Mouse (Mus musculus) lung, embryonic 15.5 days (tissue): ENCODE measurements around the gene Ddhd1. TPM values are rescaled to one million over a fixed set of nuclear protein-coding genes. Genes with fewer than 3 reads are reported as not detected.

Experiments used
- ATAC-seq: fragments of 200-750 bp; cut with Nextera tagmentation; 2 replicates; pipeline ENCODE4 v1.8.0; 2017; ENCODE audit warnings: moderate number of reproducible peaks, borderline replicate concordance; ENCODE audit not compliant: low FRiP score, low TSS enrichment; ENCODE audit errors: extremely low read depth
- H3K27ac ChIP-seq: fragments of 300-500 bp; sonication (generic); 2 replicates; pipeline ENCODE4 v1.5.1; 2015; ENCODE audit warnings: moderate library complexity, mild to moderate bottlenecking, inconsistent platforms
- H3K27me3 ChIP-seq: fragments of 300-500 bp; sonication (generic); 2 replicates; pipeline ENCODE4 v1.6.1; 2015; ENCODE audit warnings: inconsistent platforms
- H3K36me3 ChIP-seq: fragments of 300-500 bp; sonication (generic); 2 replicates; pipeline ENCODE4 v1.6.1; 2015; ENCODE audit warnings: inconsistent platforms
- H3K4me1 ChIP-seq: fragments of 300-500 bp; sonication (generic); 2 replicates; pipeline ENCODE4 v1.6.1; 2015; ENCODE audit warnings: inconsistent platforms
- H3K4me2 ChIP-seq: fragments of 300-500 bp; sonication (generic); 2 replicates; pipeline ENCODE4 v1.6.1; 2015; ENCODE audit warnings: inconsistent platforms, mild to moderate bottlenecking, moderate library complexity
- H3K4me3 ChIP-seq: fragments of 300-500 bp; sonication (generic); 2 replicates; pipeline ENCODE4 v1.5.1; 2015; ENCODE audit warnings: mild to moderate bottlenecking, inconsistent platforms
- H3K9ac ChIP-seq: fragments of 300-500 bp; sonication (generic); 2 replicates; pipeline ENCODE4 v1.6.1; 2015; ENCODE audit warnings: inconsistent platforms
- H3K9me3 ChIP-seq: fragments of 300-500 bp; sonication (generic); 2 replicates; pipeline ENCODE4 v1.6.1; 2016; ENCODE audit warnings: inconsistent platforms
- WGBS: fragments of 180-500 bp; shearing (Covaris S2); methylation state at CpG from one replicate; pipeline ENCODE4 v1.1.7; 2015; 5-methylcytosine and 5-hydroxymethylcytosine counted together
- polyA plus RNA-seq: library from polyadenylated mRNA; unstranded; fragments of >200 nt; fragmentation: Nextera tagmentation; extraction: Ambion mirVana; gene quantifications from 2 replicates; pipeline ENCODE4 v1.2.1, GENCODE M21; 2015

Gene Ddhd1
- polyA plus RNA-seq, 1 experiment from 2014 or later = 4.9 TPM

DNA sequence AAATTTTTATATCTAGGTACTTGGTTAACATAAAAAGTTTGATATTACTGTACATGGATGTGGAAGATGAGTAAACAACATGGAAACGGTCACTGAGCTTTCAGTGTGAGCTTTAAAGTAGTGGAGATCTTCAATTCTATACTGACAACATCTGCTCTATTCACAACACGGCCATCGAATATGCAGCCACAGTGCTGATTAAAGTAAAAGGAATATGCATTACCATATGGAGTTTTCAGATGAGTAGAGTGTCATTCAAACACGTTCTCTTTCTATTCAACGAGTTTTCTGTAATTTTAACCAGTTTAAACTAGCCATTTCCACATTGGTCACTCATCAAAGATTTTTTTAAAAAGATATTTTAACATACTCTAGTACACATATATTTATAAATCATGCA lies 15.1 kb downstream of the Ddhd1 start:
- WGBS = 82% methylated on average over 5 of the region's 5 CpGs
- Histone ChIP-seq H3K27ac (no peak overlapping the region), H3K9ac (no peak overlapping the region), H3K4me2 (no peak overlapping the region), H3K9me3 (no peaks in the 10 kb centered on the region), H3K4me1 (no peaks in the 10 kb centered on the region), H3K27me3 (no peaks in the 10 kb centered on the region), H3K36me3 (no peaks in the 10 kb centered on the region), H3K4me3 (no peak overlapping the region)
- no peak for ATAC-seq

DNA sequence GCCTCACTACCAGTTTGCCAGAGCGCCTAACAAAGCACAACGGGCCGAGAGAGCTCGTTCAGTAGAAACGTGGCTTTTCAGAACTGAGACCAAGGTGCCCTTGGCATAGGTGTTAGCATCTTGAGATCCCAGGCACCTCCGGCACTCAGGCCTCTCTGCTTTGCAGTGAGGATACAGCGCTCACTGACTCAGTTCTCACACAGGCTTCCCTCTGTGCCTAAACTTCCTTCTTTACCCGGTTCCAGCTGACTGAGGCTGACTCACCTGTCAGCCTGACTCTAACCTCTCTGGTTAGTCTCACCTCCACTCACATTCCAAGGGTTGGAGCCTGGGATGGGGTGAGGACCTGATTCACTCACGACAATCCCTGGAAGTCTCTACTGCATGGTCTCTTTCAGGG lies 15.7 kb downstream of the Ddhd1 start:
- no peak for ATAC-seq
- Histone ChIP-seq H3K27ac (no peak overlapping the region), H3K36me3 (no peaks in the 10 kb centered on the region), H3K4me3 (no peak overlapping the region), H3K4me2 (no peak overlapping the region), H3K9ac (no peak overlapping the region), H3K27me3 (no peaks in the 10 kb centered on the region), H3K9me3 (no peaks in the 10 kb centered on the region), H3K4me1 (no peaks in the 10 kb centered on the region)
- WGBS = 65% methylated on average over 9 of the region's 9 CpGs

DNA sequence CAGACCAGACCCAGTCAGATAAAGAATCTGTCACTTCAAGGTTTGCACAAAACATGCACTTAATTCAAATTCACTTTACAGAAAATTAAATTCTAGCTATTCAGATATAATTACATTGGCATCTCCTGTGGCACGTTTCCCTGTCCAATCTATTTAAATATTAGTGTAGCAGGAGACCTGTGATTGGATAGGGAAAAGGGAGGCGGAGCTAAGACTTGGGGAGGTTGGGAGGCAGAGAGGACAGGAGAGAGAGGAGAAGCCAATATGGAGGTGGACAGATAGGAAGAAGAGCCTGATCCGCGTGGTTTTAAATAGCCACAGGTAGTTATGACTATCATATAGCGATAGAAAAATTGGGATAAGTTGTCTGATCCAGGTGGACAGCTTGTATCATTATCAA lies 19.2 kb downstream of the Ddhd1 start:
- Histone ChIP-seq H3K4me1 (no peaks in the 10 kb centered on the region), H3K4me3 (no peak overlapping the region), H3K27ac (no peak overlapping the region), H3K27me3 (no peaks in the 10 kb centered on the region), H3K4me2 (no peak overlapping the region), H3K36me3 (no peaks in the 10 kb centered on the region), H3K9me3 (no peaks in the 10 kb centered on the region), H3K9ac (no peak overlapping the region)
- ATAC-seq = no peak
- WGBS = 65% methylated on average over 5 of the region's 5 CpGs

DNA sequence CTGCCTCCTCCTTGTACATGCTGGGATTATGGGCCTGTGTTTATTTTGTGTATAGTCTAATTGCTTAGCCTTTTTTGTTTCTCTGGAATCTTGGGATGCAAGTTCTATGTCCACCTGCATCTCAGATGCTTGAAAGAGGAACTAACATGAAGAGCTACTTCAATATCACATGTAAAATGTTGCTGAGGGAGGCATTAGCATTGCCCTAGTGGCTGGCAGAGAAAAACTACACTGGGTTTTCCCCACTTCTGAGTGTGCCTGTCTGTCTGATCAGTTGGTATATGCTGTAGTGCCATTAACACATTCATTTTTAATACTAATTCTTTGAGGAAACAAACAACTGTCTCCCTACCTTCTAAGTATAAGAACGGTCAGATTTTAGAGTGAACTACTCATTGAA lies 22.4 kb downstream of the Ddhd1 start:
- WGBS = 97% methylated on average over 1 of the region's 1 CpGs
- H3K9ac ChIP-seq = no peak overlapping the region
- no peak overlapping the region for H3K4me3 ChIP-seq
- no peak overlapping the region for H3K4me2 ChIP-seq
- no peaks in the 10 kb centered on the region for H3K27me3 ChIP-seq
- H3K9me3 ChIP-seq = no peaks in the 10 kb centered on the region
- no peaks in the 10 kb centered on the region for H3K36me3 ChIP-seq
- H3K4me1 ChIP-seq = no peaks in the 10 kb centered on the region
- no peak for ATAC-seq
- no peak overlapping the region for H3K27ac ChIP-seq

DNA sequence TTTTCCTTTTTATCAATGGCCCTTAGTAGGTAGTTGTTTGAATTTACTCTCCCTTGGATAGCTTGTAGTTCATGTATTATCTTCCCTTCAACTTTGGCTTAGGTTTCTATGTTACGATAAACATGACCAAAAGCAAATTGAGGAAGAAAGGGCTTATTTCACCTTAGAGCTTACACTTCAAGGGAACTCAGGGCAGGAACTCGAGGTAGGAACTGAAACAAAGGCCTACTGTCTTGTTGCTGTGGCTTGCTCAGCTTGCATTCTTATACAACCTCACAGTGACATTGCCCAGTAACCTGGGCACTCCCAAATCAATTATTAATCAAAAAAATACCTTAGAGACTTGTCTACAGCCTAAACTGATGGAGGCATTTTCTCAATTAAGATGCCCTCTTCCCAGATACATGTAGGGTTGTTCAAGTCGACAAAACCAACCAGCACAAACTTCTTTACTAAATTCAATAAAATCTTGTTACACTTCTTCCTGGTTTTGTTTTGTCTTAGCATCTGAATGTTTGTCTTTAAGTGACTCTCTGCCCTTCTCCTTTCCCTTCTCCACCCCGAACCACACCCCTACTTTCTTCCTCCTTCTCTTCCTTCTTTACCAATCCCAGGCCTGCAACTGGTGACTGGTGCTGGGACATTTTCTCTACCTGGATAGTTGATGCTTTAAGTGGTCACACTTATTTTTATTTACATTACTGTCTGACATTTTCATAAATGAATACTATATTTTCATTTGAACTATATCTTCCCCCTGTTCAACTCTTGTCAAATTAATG lies 25.0 kb downstream of the Ddhd1 start:
- no peak for ATAC-seq
- Histone ChIP-seq H3K27ac (no peak overlapping the region), H3K9me3 (no peaks in the 10 kb centered on the region), H3K4me2 (no peak overlapping the region), H3K4me1 (no peaks in the 10 kb centered on the region), H3K9ac (no peak overlapping the region), H3K4me3 (no peak overlapping the region), H3K36me3 (no peaks in the 10 kb centered on the region), H3K27me3 (no peaks in the 10 kb centered on the region)
- WGBS = 69% methylated on average over 4 of the region's 4 CpGs

DNA sequence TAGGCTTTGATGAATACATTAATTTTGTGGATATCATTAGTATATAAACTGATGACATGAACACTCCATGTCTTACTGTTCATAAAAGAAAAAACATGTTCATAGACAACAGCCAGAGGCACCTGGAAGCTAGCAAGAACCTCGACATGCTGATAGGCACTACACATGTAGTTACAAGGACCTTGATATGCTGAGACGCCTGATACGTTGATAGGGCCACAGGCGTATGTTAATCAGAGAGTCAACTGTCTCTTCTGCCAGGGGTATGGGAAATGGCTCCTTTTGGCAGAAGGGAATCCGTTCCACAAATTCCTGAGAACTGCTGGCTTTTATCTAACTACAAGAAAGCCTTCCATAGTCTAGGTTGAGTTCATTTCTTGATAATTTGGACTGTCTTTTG lies 27.4 kb downstream of the Ddhd1 start:
- Histone ChIP-seq H3K4me3 (no peak overlapping the region), H3K9me3 (no peaks in the 10 kb centered on the region), H3K27me3 (no peaks in the 10 kb centered on the region), H3K27ac (no peak overlapping the region), H3K9ac (no peak overlapping the region), H3K4me1 (no peaks in the 10 kb centered on the region), H3K36me3 (no peaks in the 10 kb centered on the region), H3K4me2 (no peak overlapping the region)
- 73% methylated on average over 5 of the region's 5 CpGs for WGBS
- ATAC-seq = no peak

DNA sequence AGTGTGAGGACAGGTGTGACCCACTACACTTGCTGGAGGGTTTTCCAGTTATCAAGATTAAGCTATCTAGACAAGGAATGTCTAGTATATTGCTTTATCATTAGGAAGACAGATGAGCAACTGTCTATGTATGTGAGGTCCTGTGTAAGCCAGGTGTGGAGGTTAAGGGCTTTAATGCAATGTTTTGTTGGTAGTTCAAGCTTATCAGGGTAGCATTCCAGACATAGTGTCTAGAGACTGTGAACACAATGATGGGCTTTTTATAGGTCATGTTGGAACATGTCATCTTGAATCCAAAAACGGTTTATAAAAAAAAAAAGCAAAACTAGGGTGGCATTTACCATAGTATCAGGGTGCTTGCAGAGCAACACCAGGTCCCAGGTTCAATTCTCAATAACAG lies 28.0 kb downstream of the Ddhd1 start:
- H3K4me3 ChIP-seq = no peak overlapping the region
- H3K9me3 ChIP-seq = no peaks in the 10 kb centered on the region
- no peaks in the 10 kb centered on the region for H3K36me3 ChIP-seq
- H3K27me3 ChIP-seq = no peaks in the 10 kb centered on the region
- H3K4me1 ChIP-seq = no peaks in the 10 kb centered on the region
- 41% methylated on average over 1 of the region's 1 CpGs for WGBS
- no peak for ATAC-seq
- no peak overlapping the region for H3K27ac ChIP-seq
- no peak overlapping the region for H3K9ac ChIP-seq
- no peak overlapping the region for H3K4me2 ChIP-seq

DNA sequence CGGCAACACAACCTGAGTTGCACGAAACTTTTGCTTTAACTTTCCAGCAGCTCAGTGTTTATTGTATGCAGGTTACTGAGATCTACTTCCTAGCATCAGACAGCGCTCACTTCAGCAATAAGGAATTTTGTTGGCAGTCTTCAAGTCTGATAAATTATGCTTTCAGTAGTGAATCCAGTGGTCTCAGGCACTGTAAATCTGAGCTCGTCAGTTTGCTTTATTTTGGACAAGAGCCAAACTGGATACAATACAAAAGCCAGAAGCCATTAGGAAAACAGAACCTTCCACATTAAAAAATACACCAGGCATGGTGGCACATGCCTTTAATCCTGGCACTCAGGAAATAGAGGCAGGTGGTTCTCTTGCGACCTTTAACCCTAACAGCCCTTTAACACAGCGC lies 39.6 kb downstream of the Ddhd1 start:
- no peak overlapping the region for H3K27ac ChIP-seq
- no peak overlapping the region for H3K4me3 ChIP-seq
- WGBS = 53% methylated on average over 6 of the region's 6 CpGs
- ATAC-seq = no peak
- H3K9ac ChIP-seq = no peak overlapping the region
- no peaks in the 10 kb centered on the region for H3K4me1 ChIP-seq
- no peak overlapping the region for H3K4me2 ChIP-seq
- peaks cover 8% of the 10 kb centered on the region; the same call in 1 of the 2 replicates for H3K36me3 ChIP-seq
- no peaks in the 10 kb centered on the region for H3K9me3 ChIP-seq
- H3K27me3 ChIP-seq = no peaks in the 10 kb centered on the region

DNA sequence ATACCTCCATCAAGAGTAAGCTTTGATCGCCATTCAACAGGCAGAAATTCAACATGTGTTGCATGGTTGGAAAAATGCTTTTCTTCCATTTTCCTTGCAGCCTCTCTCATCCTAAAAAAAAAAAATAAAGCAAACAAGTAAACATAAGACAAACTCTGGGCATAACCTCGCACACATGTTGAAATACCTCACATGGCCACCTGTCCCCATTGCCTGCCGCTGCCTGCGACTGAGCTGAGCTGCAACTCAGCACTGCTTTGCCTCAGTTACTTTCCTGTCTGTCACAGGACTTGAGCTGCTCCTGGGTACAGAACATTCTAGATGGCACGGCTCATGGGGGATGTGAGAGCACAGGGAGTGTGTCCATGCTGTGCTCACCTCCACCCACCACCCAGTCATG lies 41.4 kb downstream of the Ddhd1 start:
- H3K4me3 ChIP-seq = no peak overlapping the region
- H3K27me3 ChIP-seq = no peaks in the 10 kb centered on the region
- 96% methylated on average over 5 of the region's 5 CpGs for WGBS
- no peak overlapping the region for H3K27ac ChIP-seq
- no peak overlapping the region for H3K9ac ChIP-seq
- no peaks in the 10 kb centered on the region for H3K9me3 ChIP-seq
- no peak overlapping the region for H3K4me2 ChIP-seq
- H3K36me3 ChIP-seq = peaks cover 12% of the 10 kb centered on the region; the same call in 1 of the 2 replicates
- ATAC-seq = no peak
- no peaks in the 10 kb centered on the region for H3K4me1 ChIP-seq

DNA sequence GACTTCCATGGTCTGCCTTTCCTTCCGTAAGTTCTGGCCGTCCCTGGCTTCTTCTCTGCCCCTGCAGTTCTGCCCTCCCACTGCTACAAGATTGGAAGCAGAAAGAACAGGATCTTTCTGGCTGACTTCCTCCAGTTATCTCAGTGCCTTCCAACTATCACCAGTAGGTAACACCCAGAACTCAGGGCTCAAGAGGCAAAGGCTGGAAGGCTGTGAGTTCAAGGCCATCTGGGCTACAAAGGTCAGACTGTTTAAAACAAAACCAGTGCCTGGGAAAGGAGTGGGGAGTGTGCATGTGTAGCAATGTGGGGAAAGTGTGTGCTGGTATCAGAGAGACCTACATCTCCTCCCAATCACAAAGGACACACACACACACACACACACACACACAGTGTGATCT lies 42.2 kb downstream of the Ddhd1 start:
- H3K36me3 ChIP-seq = peaks cover 12% of the 10 kb centered on the region; the same call in 1 of the 2 replicates
- WGBS = 94% methylated on average over 2 of the region's 2 CpGs
- H3K4me3 ChIP-seq = no peak overlapping the region
- H3K27me3 ChIP-seq = no peaks in the 10 kb centered on the region
- H3K4me1 ChIP-seq = no peaks in the 10 kb centered on the region
- no peak overlapping the region for H3K27ac ChIP-seq
- ATAC-seq = no peak
- no peaks in the 10 kb centered on the region for H3K9me3 ChIP-seq
- H3K4me2 ChIP-seq = no peak overlapping the region
- H3K9ac ChIP-seq = no peak overlapping the region

DNA sequence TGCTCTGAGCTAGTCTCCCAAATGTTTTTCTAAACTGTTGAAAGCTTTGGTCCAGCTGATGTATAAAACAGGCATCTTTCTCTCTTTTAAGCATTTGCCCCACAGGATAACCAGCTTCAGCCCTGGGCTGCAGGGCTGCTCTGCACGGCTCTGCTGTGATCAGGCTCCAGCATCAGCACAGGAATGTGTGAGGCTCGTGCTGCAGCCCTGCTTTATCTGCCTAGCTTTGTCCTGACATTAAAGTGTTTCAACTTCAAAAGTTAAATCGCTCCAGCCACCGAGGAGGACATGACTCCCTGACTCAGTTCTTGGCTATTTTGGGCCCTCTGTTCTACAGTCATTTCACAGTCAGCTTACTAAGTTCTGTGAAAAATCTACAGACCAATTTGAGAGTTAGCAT lies 43.1 kb downstream of the Ddhd1 start:
- H3K27ac ChIP-seq = no peak overlapping the region
- H3K36me3 ChIP-seq = peaks cover 15% of the 10 kb centered on the region; the same call in 1 of the 2 replicates
- H3K9me3 ChIP-seq = no peaks in the 10 kb centered on the region
- no peak overlapping the region for H3K9ac ChIP-seq
- H3K4me2 ChIP-seq = no peak overlapping the region
- no peaks in the 10 kb centered on the region for H3K27me3 ChIP-seq
- WGBS = 35% methylated on average over 4 of the region's 4 CpGs
- no peaks in the 10 kb centered on the region for H3K4me1 ChIP-seq
- H3K4me3 ChIP-seq = no peak overlapping the region
- ATAC-seq = no peak

DNA sequence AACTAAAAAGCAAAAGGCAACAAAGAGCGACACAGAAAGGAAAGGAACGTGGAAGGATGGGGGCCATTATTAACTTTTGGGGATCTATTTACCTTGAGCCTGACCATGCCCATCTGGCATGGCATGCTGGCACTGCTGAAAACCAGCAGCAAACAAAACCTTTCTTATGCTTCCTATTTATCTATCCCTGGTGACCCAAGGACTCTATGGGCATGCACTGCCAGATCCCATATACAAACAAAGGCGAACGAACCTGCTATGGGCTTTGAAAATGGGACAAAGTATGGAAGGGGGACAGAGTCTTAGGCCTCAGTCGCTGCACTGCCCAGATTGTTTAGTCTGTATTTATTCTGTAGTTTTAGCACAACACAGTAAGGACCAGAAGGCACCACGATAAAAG lies 43.5 kb downstream of the Ddhd1 start:
- Histone ChIP-seq H3K4me1 (no peaks in the 10 kb centered on the region), H3K27ac (no peak overlapping the region)
- 78% methylated on average over 6 of the region's 6 CpGs for WGBS

DNA sequence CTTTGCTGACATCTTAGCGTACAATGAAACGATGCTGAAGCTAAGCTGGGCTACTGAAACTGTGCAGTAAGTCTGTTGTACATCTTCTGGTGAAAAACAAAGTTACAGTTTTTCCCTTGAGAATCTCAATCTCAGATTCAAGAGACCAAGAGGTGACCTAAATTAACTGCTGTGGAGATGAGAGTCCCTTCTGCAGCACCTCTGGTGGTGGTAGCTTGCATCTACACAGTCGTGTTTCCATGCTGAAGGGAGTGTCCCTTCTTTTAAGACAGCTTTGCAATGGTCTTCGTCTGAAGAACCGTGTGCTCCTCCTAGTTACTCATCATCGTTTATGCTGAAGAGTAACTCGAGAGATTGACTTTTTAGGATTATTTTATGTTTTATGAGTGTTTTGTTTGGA lies 46.3 kb downstream of the Ddhd1 start:
- no peaks in the 10 kb centered on the region for H3K27me3 ChIP-seq
- no peak overlapping the region for H3K27ac ChIP-seq
- no peak overlapping the region for H3K9ac ChIP-seq
- ATAC-seq = no peak
- no peak overlapping the region for H3K4me3 ChIP-seq
- peaks cover 15% of the 10 kb centered on the region; the same call in 1 of the 2 replicates for H3K36me3 ChIP-seq
- H3K4me2 ChIP-seq = no peak overlapping the region
- H3K9me3 ChIP-seq = no peaks in the 10 kb centered on the region
- 82% methylated on average over 7 of the region's 7 CpGs for WGBS
- H3K4me1 ChIP-seq = no peaks in the 10 kb centered on the region

More for the DNA sequence above, 43.5 kb downstream of the Ddhd1 start:
- Histone ChIP-seq H3K9ac (no peak overlapping the region), H3K9me3 (no peaks in the 10 kb centered on the region), H3K36me3 (peaks cover 15% of the 10 kb centered on the region; the same call in 1 of the 2 replicates), H3K27me3 (no peaks in the 10 kb centered on the region), H3K4me3 (no peak overlapping the region), H3K4me2 (no peak overlapping the region)
- ATAC-seq = no peak
